Mouse (Mus musculus) v-Abl transformed pro-B cells (cell line): ENCODE measurements around the gene Inpp4a.

Source experiments
- in situ Hi-C, 2 experiments: fragments of 400-800 bp; cut with MboI; formaldehyde crosslinking; loops; one replicate each; pipeline ENCODE4 v1.15.1; 2025; ENCODE audit not compliant: unreplicated experiment in 2 of 2

Inpp4a gene

GRCm38 (mm10) chr1:37318558-37318957, 18.9 kb downstream of the Inpp4a start:
- in situ Hi-C loops: no loop called here

GRCm38 (mm10) chr1:37322690-37323089, 23.0 kb downstream of the Inpp4a start:
- in situ Hi-C loops: no loop called here

GRCm38 (mm10) chr1:37323208-37323607, 23.5 kb downstream of the Inpp4a start:
- in situ Hi-C loops: no loop called here

GRCm38 (mm10) chr1:37324569-37324968, 24.9 kb downstream of the Inpp4a start:
- in situ Hi-C loops: no loop called here

- in situ Hi-C loops: no loop called here
Measured at GRCm38 (mm10) chr1:37327311-37327710, 27.6 kb downstream of the Inpp4a start.

GRCm38 (mm10) chr1:37329132-37329531, 29.5 kb downstream of the Inpp4a start:
- in situ Hi-C loops: no loop called here

- in situ Hi-C loops: no loop called here
Measured at GRCm38 (mm10) chr1:37329831-37330230, 30.2 kb downstream of the Inpp4a start.

GRCm38 (mm10) chr1:37332756-37333155, 33.1 kb downstream of the Inpp4a start:
- in situ Hi-C loops: no loop called here

- in situ Hi-C loops: no loop called here
Measured at GRCm38 (mm10) chr1:37333741-37334440, 34.2 kb downstream of the Inpp4a start.

- in situ Hi-C loops: no loop called here
Measured at GRCm38 (mm10) chr1:37336022-37336421, 36.4 kb downstream of the Inpp4a start.

GRCm38 (mm10) chr1:37336794-37337193, 37.1 kb downstream of the Inpp4a start:
- in situ Hi-C loops: no loop called here

- in situ Hi-C loops: no loop called here
Measured at GRCm38 (mm10) chr1:37337273-37337672, 37.6 kb downstream of the Inpp4a start.

GRCm38 (mm10) chr1:37339144-37339543, 39.5 kb downstream of the Inpp4a start:
- in situ Hi-C loops: no loop called here

GRCm38 (mm10) chr1:37341347-37341746, 41.7 kb downstream of the Inpp4a start:
- in situ Hi-C loops: no loop called here

GRCm38 (mm10) chr1:37341914-37342313, 42.2 kb downstream of the Inpp4a start:
- in situ Hi-C loops: no loop called here

GRCm38 (mm10) chr1:37342524-37342923, 42.9 kb downstream of the Inpp4a start:
- in situ Hi-C loops: no loop called here

GRCm38 (mm10) chr1:37343265-37343664, 43.6 kb downstream of the Inpp4a start:
- in situ Hi-C loops: no loop called here

- in situ Hi-C loops: no loop called here
Measured at GRCm38 (mm10) chr1:37344223-37344916, 44.7 kb downstream of the Inpp4a start.

- in situ Hi-C loops: no loop called here
Measured at GRCm38 (mm10) chr1:37347361-37348080, 47.9 kb downstream of the Inpp4a start.

- in situ Hi-C loops: no loop called here
Measured at GRCm38 (mm10) chr1:37350886-37351651, 51.4 kb downstream of the Inpp4a start.

- in situ Hi-C loops: no loop called here
Measured at GRCm38 (mm10) chr1:37351961-37352360, 52.3 kb downstream of the Inpp4a start.
